Mouse (Mus musculus): Measurements from ENCODE around the gene Sgsm3.

The Sgsm3 gene

GRCm38 (mm10) chr15:80983264-80983663, 5.7 kb downstream of the Sgsm3 start:
- no peak for DNase-seq

GRCm38 (mm10) chr15:80988331-80988730, 10.8 kb downstream of the Sgsm3 start:
- no peak for DNase-seq

- DNase-seq, result no peak
These were observed 12.1 kb downstream of the Sgsm3 start for GRCm38 (mm10) chr15:80989712-80990111.

- DNase-seq, result no peak
These were observed 17.4 kb downstream of the Sgsm3 start for GRCm38 (mm10) chr15:80994959-80995358.

GRCm38 (mm10) chr15:80996090-80996835, 18.7 kb downstream of the Sgsm3 start:
- no peak for DNase-seq

GRCm38 (mm10) chr15:80997077-80997476, 19.5 kb downstream of the Sgsm3 start:
- DNase-seq, result no peak

- no peak for DNase-seq
These were observed 23.0 kb downstream of the Sgsm3 start for GRCm38 (mm10) chr15:81000419-81001138.

GRCm38 (mm10) chr15:81006127-81006735, 28.7 kb downstream of the Sgsm3 start:
- DNase-seq, result no peak

GRCm38 (mm10) chr15:81007339-81007738, 29.8 kb downstream of the Sgsm3 start:
- no peak for DNase-seq

GRCm38 (mm10) chr15:81007905-81008304, 30.3 kb downstream of the Sgsm3 start:
- no peak for DNase-seq

GRCm38 (mm10) chr15:81008689-81009123, 31.1 kb downstream of the Sgsm3 start:
- no peak for DNase-seq

GRCm38 (mm10) chr15:81010114-81010513, 32.5 kb downstream of the Sgsm3 start:
- DNase-seq, result no peak

- no peak for DNase-seq
These were observed 34.0 kb downstream of the Sgsm3 start for GRCm38 (mm10) chr15:81011523-81011922.

- no peak for DNase-seq
These were observed 34.8 kb downstream of the Sgsm3 start for GRCm38 (mm10) chr15:81012359-81012758.

- no peak for DNase-seq
These were observed 35.6 kb downstream of the Sgsm3 start for GRCm38 (mm10) chr15:81013186-81013585.

- no peak for DNase-seq
These were observed 37.6 kb downstream of the Sgsm3 start for GRCm38 (mm10) chr15:81015068-81015744.

- DNase-seq, result no peak
These were observed 38.9 kb downstream of the Sgsm3 start for GRCm38 (mm10) chr15:81016488-81016887.

- DNase-seq, result no peak
These were observed 39.7 kb downstream of the Sgsm3 start for GRCm38 (mm10) chr15:81017308-81017707.

GRCm38 (mm10) chr15:81021377-81021776, 43.8 kb downstream of the Sgsm3 start:
- no peak for DNase-seq

- DNase-seq, result no peak
These were observed 44.9 kb downstream of the Sgsm3 start for GRCm38 (mm10) chr15:81022437-81022836.

- DNase-seq, result no peak
These were observed 46.3 kb downstream of the Sgsm3 start for GRCm38 (mm10) chr15:81023842-81024241.

GRCm38 (mm10) chr15:81026901-81027300, 49.3 kb downstream of the Sgsm3 start:
- no peak for DNase-seq

Measured in kidney, adult 11 months (tissue).